Mouse (Mus musculus): ENCODE results near the gene Hcn2.
"Not testable (repeated sequence)": the region's sequence is repeated elsewhere in the genome, so short reads cannot be mapped to it uniquely, and the experiment has no call there.

Gene Hcn2

GRCm38 (mm10) chr10:79686691-79687090 lies 29.7 kb upstream of the Hcn2 start:
- DNase-seq (ENCODE audit: low read depth, low spot score): no peak

DNA sequence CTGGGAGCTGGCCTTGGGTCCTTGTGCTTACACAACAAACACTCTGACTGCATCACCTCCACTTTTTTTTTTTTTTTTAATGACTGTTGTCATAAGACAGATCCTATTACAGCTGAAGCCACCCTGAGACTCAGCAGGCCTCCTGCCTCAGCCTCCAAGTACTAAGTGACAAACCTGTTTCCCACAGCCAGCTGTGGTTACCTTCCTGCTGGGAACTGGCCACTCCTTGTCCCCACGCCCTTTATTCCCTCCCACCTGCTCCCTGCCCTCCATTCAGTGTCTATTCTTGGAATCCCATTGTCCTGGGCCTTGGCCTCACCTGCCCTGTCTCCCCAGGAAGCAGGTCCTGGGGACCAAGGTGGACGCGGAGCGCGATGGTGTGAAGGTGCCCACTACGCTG lies 28.9 kb upstream of the Hcn2 start:
- no peak for DNase-seq (ENCODE audit: low read depth, low spot score)

- DNase-seq (ENCODE audit: low read depth, low spot score): no peak
These were observed 27.7 kb upstream of the Hcn2 start, which contains the start of gene Gzmm for GRCm38 (mm10) chr10:79688720-79689119. Gzmm (plus strand) TSS chr10:79689020.

GRCm38 (mm10) chr10:79689178-79689577 lies 27.3 kb upstream of the Hcn2 start:
- no peak for DNase-seq (ENCODE audit: low read depth, low spot score)

DNA sequence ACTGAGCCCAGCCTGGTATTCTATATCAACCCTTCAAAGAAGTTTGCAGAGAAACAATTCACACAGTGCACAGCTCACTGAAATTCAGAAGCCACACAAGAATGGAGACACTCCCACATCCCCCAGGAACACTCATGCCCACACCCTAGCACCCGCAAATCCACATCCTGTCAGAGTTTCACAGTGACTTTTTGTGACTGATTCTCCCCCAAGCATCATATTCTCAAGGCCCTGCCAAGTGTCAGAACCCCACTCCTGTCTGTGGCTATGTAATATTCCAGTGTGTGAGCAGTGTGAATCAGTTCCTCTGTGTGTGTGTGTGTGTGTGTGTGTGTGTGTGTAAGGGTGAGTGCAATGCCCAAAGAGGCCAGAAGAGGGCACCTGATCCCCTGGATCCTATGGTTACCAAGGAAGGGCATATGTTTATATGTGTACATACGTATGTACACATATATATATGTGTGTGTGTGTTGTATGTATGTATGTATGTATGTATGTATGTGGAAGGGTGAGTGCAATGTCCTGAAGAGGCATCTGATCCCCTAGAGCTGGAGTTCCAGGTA lies 24.4 kb upstream of the Hcn2 start:
- DNase-seq (ENCODE audit: low read depth, low spot score): no peak

DNA sequence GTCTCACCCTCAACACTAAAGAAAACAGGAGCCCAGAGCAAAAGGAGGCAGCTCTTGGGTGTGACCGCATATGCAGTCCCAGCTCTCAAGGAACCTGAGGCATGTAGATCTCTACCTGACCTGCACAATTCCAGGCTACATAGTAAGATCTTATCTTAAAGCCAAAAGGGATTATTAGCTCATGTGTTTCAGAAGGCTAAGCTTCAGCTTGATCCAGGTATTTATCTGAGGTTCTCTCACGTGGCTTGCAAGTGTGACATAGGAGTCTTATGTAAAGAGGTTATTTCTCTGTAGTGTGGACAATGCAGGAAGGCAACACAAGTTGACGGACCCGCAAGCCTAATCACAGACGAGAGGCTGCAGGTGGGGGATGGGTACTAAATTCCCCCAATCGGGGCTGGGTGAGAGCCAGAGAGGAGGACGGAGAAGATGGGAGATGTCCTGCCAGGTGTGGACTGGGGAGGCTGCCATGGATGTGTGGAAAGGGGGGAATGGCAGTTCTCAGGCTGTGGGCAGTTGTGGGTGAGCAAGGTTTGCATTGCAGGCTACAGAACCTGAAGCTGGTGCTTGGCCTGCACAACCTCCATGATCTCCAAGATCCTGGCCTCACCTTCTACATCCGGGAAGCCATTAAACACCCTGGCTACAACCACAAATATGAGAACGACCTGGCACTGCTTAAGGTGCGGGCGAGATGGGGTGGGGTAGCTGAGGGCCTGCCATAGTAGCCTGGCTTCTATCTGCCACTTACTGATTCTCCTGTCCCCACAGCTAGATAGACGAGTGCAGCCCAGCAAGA lies 22.7 kb upstream of the Hcn2 start:
- no peak for DNase-seq (ENCODE audit: low read depth, low spot score)

GRCm38 (mm10) chr10:79694379-79694655 lies 22.1 kb upstream of the Hcn2 start:
- DNase-seq (ENCODE audit: low read depth, low spot score): no peak

DNA sequence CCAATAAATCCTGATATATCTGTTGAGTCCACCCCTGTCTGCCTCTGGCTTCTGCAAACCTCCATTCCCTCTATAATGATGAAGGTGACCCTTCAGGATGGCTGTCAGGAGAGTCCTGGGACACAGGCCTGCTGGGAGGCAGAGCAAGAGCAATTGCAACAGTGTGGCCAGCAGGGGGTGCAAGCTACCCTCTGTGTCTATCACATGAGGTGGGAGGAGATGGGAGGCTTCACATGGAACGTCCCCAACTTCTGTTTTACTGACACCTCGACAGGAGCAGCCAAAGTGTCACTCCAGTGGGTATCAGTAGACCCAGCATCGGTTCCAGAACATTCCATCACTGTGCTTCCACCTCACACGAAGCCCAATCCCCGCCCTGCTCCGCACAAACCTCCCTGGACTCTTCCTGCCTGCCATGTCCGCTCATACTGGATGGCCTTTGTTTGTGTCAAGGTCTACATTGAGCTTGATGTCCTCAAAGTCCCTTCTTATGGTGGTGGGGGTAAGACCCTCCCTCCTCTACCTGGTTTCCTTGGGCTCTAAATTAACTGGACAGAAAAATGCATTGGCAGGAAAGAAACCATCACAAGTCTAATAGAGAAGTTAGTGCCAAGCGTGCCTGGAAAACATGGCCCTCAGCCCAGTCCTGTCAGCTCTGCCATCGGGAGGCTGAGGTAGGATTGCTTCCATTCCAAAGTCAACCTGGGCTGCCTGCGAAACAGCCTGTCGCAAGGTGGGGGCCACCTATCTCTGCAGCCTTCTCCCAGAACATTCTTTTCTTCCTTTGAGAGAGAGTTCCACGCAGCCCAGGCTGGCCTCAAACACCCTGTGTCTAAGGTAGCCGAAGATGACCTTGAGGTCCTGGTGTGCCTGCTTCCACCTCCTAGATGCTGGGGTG lies 21.0 kb upstream of the Hcn2 start:
- DNase-seq (ENCODE audit: low read depth, low spot score): peak; percentile 70

GRCm38 (mm10) chr10:79696129-79696651 lies 20.2 kb upstream of the Hcn2 start:
- no peak for DNase-seq (ENCODE audit: low read depth, low spot score)

- DNase-seq (ENCODE audit: low read depth, low spot score): no peak
These were observed 18.5 kb upstream of the Hcn2 start for GRCm38 (mm10) chr10:79697916-79698315.

DNA sequence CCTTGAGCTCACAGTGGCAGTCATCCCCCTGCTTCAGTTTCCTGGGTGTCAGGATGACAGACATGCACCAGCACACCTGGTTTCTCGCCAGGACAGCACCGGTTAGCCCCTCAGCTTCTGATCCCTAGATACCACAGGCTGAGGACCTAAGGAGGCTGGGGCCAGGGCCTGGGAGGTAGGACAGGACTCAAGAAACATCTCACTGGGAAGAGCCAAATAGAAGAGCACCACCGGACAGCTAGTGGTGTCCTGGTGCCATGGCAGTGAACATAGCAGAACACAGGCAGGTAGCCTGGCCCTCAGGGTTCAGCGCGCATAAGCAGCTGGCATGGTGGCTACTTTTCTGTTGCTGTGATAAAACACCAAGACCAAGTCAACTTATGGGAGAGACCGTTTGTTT lies 18.0 kb upstream of the Hcn2 start:
- DNase-seq (ENCODE audit: low read depth, low spot score): no peak

DNA sequence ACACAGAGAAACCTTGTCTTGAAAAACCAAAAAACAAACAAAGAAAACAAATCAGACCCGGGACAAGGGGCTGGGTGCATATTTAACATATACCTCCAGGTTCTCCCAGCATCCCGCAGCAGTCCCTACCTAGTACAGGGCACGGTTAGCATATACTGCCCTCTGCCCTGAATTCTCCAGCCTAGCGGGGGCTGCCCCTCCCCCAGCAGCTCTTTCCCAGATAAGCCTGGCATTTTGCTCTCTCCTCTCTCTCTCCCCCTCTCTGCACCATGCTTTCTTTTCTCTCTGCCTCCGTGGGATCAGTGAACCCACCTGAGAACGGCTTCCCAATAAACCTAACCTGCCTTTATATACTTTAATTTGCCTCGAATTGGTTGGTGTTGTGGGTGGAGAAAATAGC lies 15.8 kb upstream of the Hcn2 start:
- DNase-seq (ENCODE audit: low read depth, low spot score): no peak

GRCm38 (mm10) chr10:79701443-79702129 lies 14.8 kb upstream of the Hcn2 start:
- no peak for DNase-seq (ENCODE audit: low read depth, low spot score)

GRCm38 (mm10) chr10:79702970-79703369 lies 13.5 kb upstream of the Hcn2 start:
- not testable (repeated sequence) for DNase-seq (ENCODE audit: low read depth, low spot score)

- DNase-seq (ENCODE audit: low read depth, low spot score): no peak
These were observed 12.9 kb upstream of the Hcn2 start for GRCm38 (mm10) chr10:79703541-79703940.

GRCm38 (mm10) chr10:79704065-79704969 lies 12.1 kb upstream of the Hcn2 start, which contains the start of gene Bsg:
Bsg (plus strand) TSS chr10:79704491.
- DNase-seq (ENCODE audit: low read depth, low spot score): peak; percentile 99

DNA sequence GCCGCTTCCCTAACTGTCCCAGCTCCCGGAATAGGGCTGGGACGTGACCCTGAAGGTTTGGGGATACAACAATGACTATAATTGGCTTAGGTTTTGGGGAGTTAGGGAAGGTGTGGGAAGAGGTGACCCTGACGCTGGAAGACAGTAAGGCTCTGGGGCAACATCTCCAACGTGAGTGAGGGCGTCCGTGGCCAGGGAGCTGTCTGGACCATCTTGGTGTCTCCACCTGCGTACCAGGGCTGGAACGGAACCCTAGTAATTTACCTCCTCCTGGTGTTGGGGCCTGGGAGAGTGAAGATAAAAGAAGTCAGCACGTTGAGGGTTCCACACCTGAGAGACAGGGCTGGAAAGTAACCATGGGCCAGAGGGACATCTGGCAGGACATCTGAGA lies 11.5 kb upstream of the Hcn2 start:
- DNase-seq (ENCODE audit: low read depth, low spot score): no peak

DNA sequence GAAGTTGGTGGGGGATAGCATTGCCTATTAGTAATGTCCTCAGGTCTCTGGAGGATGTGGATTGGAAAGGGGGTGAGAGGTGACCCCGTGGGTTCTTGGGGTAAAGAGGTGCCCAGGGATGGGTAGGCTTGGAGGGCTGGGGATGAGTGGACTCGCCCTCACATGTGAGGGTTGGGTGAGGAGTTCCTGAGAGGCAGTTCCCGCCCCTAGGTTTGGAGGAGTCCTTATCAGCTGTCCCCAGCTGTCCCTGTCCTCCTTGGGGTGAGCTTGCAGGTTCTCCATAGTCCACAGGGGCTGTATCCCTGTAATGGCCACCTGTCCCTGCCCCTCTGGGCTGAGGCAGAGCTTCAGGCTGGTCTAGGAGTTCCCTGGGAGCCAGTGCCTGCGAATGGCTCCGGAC lies 10.5 kb upstream of the Hcn2 start:
- DNase-seq (ENCODE audit: low read depth, low spot score): no peak

GRCm38 (mm10) chr10:79706406-79707094 lies 9.9 kb upstream of the Hcn2 start:
- DNase-seq (ENCODE audit: low read depth, low spot score): no peak

GRCm38 (mm10) chr10:79707162-79707561 lies 9.3 kb upstream of the Hcn2 start:
- no peak for DNase-seq (ENCODE audit: low read depth, low spot score)

All from mesoderm, embryonic 11.5 days (tissue).